Mouse (Mus musculus) heart, embryonic 15.5 days (tissue): ENCODE data around the gene Hmga1. TPM values are rescaled to one million over a fixed set of nuclear protein-coding genes. Genes with fewer than 3 reads are reported as not detected.
A peak's percentile ranks its signal among the peaks of the same experiment; 100 is the strongest.

Experiments
- ATAC-seq: fragments of 200-750 bp; cut with Nextera tagmentation; replicated peaks from 2 replicates; pipeline ENCODE4 v1.8.0; 2017; ENCODE audit warnings: low read depth, moderate TSS enrichment; ENCODE audit not compliant: insufficient number of reproducible peaks, insufficient read depth, low FRiP score
- H3K27ac ChIP-seq: fragments of 300-500 bp; sonication (generic); 2 replicates; pipeline ENCODE4 v1.5.1; 2015; ENCODE audit warnings: mild to moderate bottlenecking, inconsistent platforms
- H3K27me3 ChIP-seq: fragments of 300-500 bp; sonication (generic); 2 replicates; pipeline ENCODE4 v1.6.1; 2015; ENCODE audit warnings: inconsistent platforms
- H3K36me3 ChIP-seq: fragments of 300-500 bp; sonication (generic); 2 replicates; pipeline ENCODE4 v1.6.1; 2015; ENCODE audit warnings: mild to moderate bottlenecking, inconsistent platforms
- H3K4me1 ChIP-seq: fragments of 300-500 bp; sonication (generic); replicated peaks from 2 replicates; pipeline ENCODE4 v1.6.1; 2015; ENCODE audit warnings: inconsistent platforms
- H3K4me2 ChIP-seq: fragments of 300-500 bp; sonication (generic); 2 replicates; pipeline ENCODE4 v1.6.1; 2015; ENCODE audit warnings: inconsistent platforms, mild to moderate bottlenecking, moderate library complexity
- H3K4me3 ChIP-seq: fragments of 300-500 bp; sonication (generic); 2 replicates; pipeline ENCODE4 v1.5.1; 2015; ENCODE audit warnings: mild to moderate bottlenecking, inconsistent platforms
- H3K9ac ChIP-seq: fragments of 300-500 bp; sonication (generic); 2 replicates; pipeline ENCODE4 v1.6.1; 2015; ENCODE audit warnings: mild to moderate bottlenecking, inconsistent platforms
- H3K9me3 ChIP-seq: fragments of 300-500 bp; sonication (generic); replicated peaks from 2 replicates; pipeline ENCODE4 v1.6.1; 2016; ENCODE audit warnings: inconsistent platforms
- WGBS: fragments of 180-500 bp; shearing (Covaris S2); methylation state at CpG from one replicate; pipeline ENCODE4 v1.1.7; 2015; ENCODE audit warnings: mixed read lengths; 5-methylcytosine and 5-hydroxymethylcytosine counted together
- polyA plus RNA-seq: library from polyadenylated mRNA; unstranded; fragments of >200 nt; fragmentation: Nextera tagmentation; extraction: Ambion mirVana; gene quantifications from 2 replicates; pipeline ENCODE4 v1.2.1, GENCODE M21; 2015

Gene Hmga1
- polyA plus RNA-seq, 1 experiment from 2014 or later = 95.0 TPM

- Histone ChIP-seq H3K9me3 (no peaks in the 10 kb centered on the region), H3K27ac (no peak overlapping the region), H3K36me3 (no peaks in the 10 kb centered on the region), H3K27me3 (no peaks in the 10 kb centered on the region), H3K4me1 (no peaks in the 10 kb centered on the region), H3K9ac (no peak overlapping the region), H3K4me2 (no peak overlapping the region), H3K4me3 (no peak overlapping the region)
- no peak for ATAC-seq
- WGBS = 85% methylated on average over 3 of the region's 3 CpGs
These were observed 22.9 kb upstream of the Hmga1 start for GRCm38 (mm10) chr17:27533354-27533753.

GRCm38 (mm10) chr17:27534718-27535117 is 21.6 kb upstream of the Hmga1 start:
- no peak for ATAC-seq
- H3K9me3 ChIP-seq = no peaks in the 10 kb centered on the region
- H3K4me1 ChIP-seq = no peaks in the 10 kb centered on the region
- no peaks in the 10 kb centered on the region for H3K27me3 ChIP-seq
- H3K36me3 ChIP-seq = no peaks in the 10 kb centered on the region
- H3K27ac ChIP-seq = no peak overlapping the region
- no peak overlapping the region for H3K4me3 ChIP-seq
- no peak overlapping the region for H3K9ac ChIP-seq
- WGBS = 2% methylated on average over 10 of the region's 10 CpGs
- H3K4me2 ChIP-seq = no peak overlapping the region

GRCm38 (mm10) chr17:27541261-27541660 is 15.0 kb upstream of the Hmga1 start:
- ATAC-seq = no peak
- Histone ChIP-seq H3K36me3 (no peaks in the 10 kb centered on the region), H3K27ac (no peak overlapping the region), H3K27me3 (peaks cover 6% of the 10 kb centered on the region), H3K4me2 (no peak overlapping the region), H3K4me1 (no peaks in the 10 kb centered on the region), H3K9ac (no peak overlapping the region), H3K9me3 (no peaks in the 10 kb centered on the region), H3K4me3 (no peak overlapping the region)
- 50% methylated on average over 2 of the region's 2 CpGs for WGBS

- WGBS = 81% methylated on average over 3 of the region's 3 CpGs
- no peaks in the 10 kb centered on the region for H3K36me3 ChIP-seq
- H3K27me3 ChIP-seq = peaks cover 12% of the 10 kb centered on the region
- no peak overlapping the region for H3K9ac ChIP-seq
- no peaks in the 10 kb centered on the region; the same call in 1 of the 2 replicates for H3K4me1 ChIP-seq
- no peak overlapping the region for H3K4me3 ChIP-seq
- no peak for ATAC-seq
- no peaks in the 10 kb centered on the region for H3K9me3 ChIP-seq
- H3K4me2 ChIP-seq = no peak overlapping the region
- H3K27ac ChIP-seq = no peak overlapping the region
These were observed 14.3 kb upstream of the Hmga1 start for GRCm38 (mm10) chr17:27541984-27542383.

- Histone ChIP-seq H3K4me2 (no peak overlapping the region), H3K4me1 (peaks cover 12% of the 10 kb centered on the region), H3K9me3 (no peaks in the 10 kb centered on the region), H3K36me3 (no peaks in the 10 kb centered on the region), H3K27ac (no peak overlapping the region), H3K9ac (no peak overlapping the region), H3K4me3 (no peak overlapping the region), H3K27me3 (peaks cover 12% of the 10 kb centered on the region)
- 71% methylated on average over 11 of the region's 11 CpGs for WGBS
- ATAC-seq = no peak
These were observed 11.7 kb upstream of the Hmga1 start for GRCm38 (mm10) chr17:27544551-27544950.

GRCm38 (mm10) chr17:27545991-27546390 is 10.3 kb upstream of the Hmga1 start:
- no peaks in the 10 kb centered on the region for H3K9me3 ChIP-seq
- H3K4me1 ChIP-seq = peaks cover 12% of the 10 kb centered on the region
- H3K27me3 ChIP-seq = peaks cover 16% of the 10 kb centered on the region
- WGBS = 47% methylated on average over 12 of the region's 12 CpGs
- no peak overlapping the region for H3K9ac ChIP-seq
- no peak for ATAC-seq
- no peak overlapping the region for H3K4me3 ChIP-seq
- no peak overlapping the region for H3K27ac ChIP-seq
- no peaks in the 10 kb centered on the region for H3K36me3 ChIP-seq
- no peak overlapping the region for H3K4me2 ChIP-seq

- Histone ChIP-seq H3K4me2 (no peak overlapping the region), H3K9me3 (no peaks in the 10 kb centered on the region), H3K36me3 (no peaks in the 10 kb centered on the region), H3K9ac (no peak overlapping the region), H3K4me3 (no peak overlapping the region), H3K4me1 (peaks cover 12% of the 10 kb centered on the region), H3K27me3 (peaks cover 16% of the 10 kb centered on the region), H3K27ac (no peak overlapping the region)
- 59% methylated on average over 7 of the region's 7 CpGs for WGBS
- ATAC-seq = no peak
These were observed 9.7 kb upstream of the Hmga1 start for GRCm38 (mm10) chr17:27546574-27547085.

GRCm38 (mm10) chr17:27547253-27547868 is 8.9 kb upstream of the Hmga1 start:
- no peaks in the 10 kb centered on the region for H3K36me3 ChIP-seq
- H3K4me3 ChIP-seq = no peak overlapping the region
- WGBS = 58% methylated on average over 9 of the region's 9 CpGs
- no peak overlapping the region for H3K4me2 ChIP-seq
- H3K27ac ChIP-seq = no peak overlapping the region
- H3K9me3 ChIP-seq = no peaks in the 10 kb centered on the region
- peak; percentile 44; the same call in 1 of the 2 replicates for ATAC-seq
- H3K4me1 ChIP-seq = peaks cover 12% of the 10 kb centered on the region
- no peak overlapping the region for H3K9ac ChIP-seq
- peaks cover 16% of the 10 kb centered on the region for H3K27me3 ChIP-seq

- no peak overlapping the region for H3K4me2 ChIP-seq
- H3K9me3 ChIP-seq = no peaks in the 10 kb centered on the region
- no peaks in the 10 kb centered on the region for H3K36me3 ChIP-seq
- peaks cover 14% of the 10 kb centered on the region for H3K4me1 ChIP-seq
- 52% methylated on average over 8 of the region's 8 CpGs for WGBS
- no peak overlapping the region for H3K9ac ChIP-seq
- no peak overlapping the region for H3K4me3 ChIP-seq
- H3K27me3 ChIP-seq = peaks cover 16% of the 10 kb centered on the region
- ATAC-seq = no peak
- H3K27ac ChIP-seq = no peak overlapping the region
These were observed 7.1 kb upstream of the Hmga1 start for GRCm38 (mm10) chr17:27549234-27549633.

- ATAC-seq = no peak
- Histone ChIP-seq H3K9ac (no peak overlapping the region), H3K27me3 (peaks cover 8% of the 10 kb centered on the region; the same call in 1 of the 2 replicates), H3K36me3 (no peaks in the 10 kb centered on the region), H3K4me1 (peaks cover 33% of the 10 kb centered on the region), H3K9me3 (no peaks in the 10 kb centered on the region), H3K4me2 (no peak overlapping the region), H3K4me3 (no peak overlapping the region), H3K27ac (no peak overlapping the region)
- WGBS = 67% methylated on average over 10 of the region's 10 CpGs
These were observed 4.8 kb upstream of the Hmga1 start for GRCm38 (mm10) chr17:27551393-27551940.

- H3K27ac ChIP-seq = no peak overlapping the region
- H3K4me1 ChIP-seq = peaks cover 33% of the 10 kb centered on the region
- no peak overlapping the region for H3K9ac ChIP-seq
- no peaks in the 10 kb centered on the region for H3K36me3 ChIP-seq
- no peak for ATAC-seq
- H3K27me3 ChIP-seq = peaks cover 4% of the 10 kb centered on the region; the same call in 1 of the 2 replicates
- no peak overlapping the region for H3K4me3 ChIP-seq
- no peak overlapping the region for H3K4me2 ChIP-seq
- WGBS = 71% methylated on average over 23 of the region's 23 CpGs
- no peaks in the 10 kb centered on the region for H3K9me3 ChIP-seq
These were observed 3.8 kb upstream of the Hmga1 start for GRCm38 (mm10) chr17:27552215-27553201.
